Mouse (Mus musculus) heart, postnatal 25 days (tissue): ENCODE data around the gene Basp1. TPM values are rescaled to one million over a fixed set of nuclear protein-coding genes. Genes with fewer than 3 reads are reported as not detected.
A peak's percentile ranks its signal among the peaks of the same experiment; 100 is the strongest.

Experiments used
- DNase-seq: peaks from one replicate; pipeline ENCODE4 v3.0.0; 2022; ENCODE audit warnings: low spot score
- intact Hi-C: fragments of 180-260 bp; cut with DNase I; formaldehyde crosslinking; loops from one replicate; pipeline ENCODE4 v1.15.1; 2025
- total RNA-seq, 2 experiments: library from RNA; stranded (reverse); gene quantifications; 2 replicates each; pipeline ENCODE4 v1.2.3; 2021

Gene Basp1
- total RNA-seq, 2 experiments from 2014 or later, result 2.3 to 2.4 TPM

- intact Hi-C loops, result loop anchor here (1.0 to 10.0 kb wide), 3 partner anchors 289 to 536 kb away; no protein-coding TSS in a partner anchor
- DNase-seq, result no peak
Measured at GRCm38 (mm10) chr15:25428551-25428950, 15.0 kb upstream of the Basp1 start.

- intact Hi-C loops, result loop anchor here (10.0 kb wide), 1 partner anchor 545 kb away; no protein-coding TSS in a partner anchor
- no peak for DNase-seq
Measured at GRCm38 (mm10) chr15:25420266-25420665, 6.7 kb upstream of the Basp1 start.

GRCm38 (mm10) chr15:25416367-25416766 lies 2.8 kb upstream of the Basp1 start:
- no peak for DNase-seq
- intact Hi-C loops, result no loop called here

GRCm38 (mm10) chr15:25415958-25416357 lies 2.4 kb upstream of the Basp1 start:
- no peak for DNase-seq
- intact Hi-C loops, result loop anchor here (2.0 kb wide), 1 partner anchor 827 kb away; no protein-coding TSS in a partner anchor

GRCm38 (mm10) chr15:25414747-25415119 lies 1.2 kb upstream of the Basp1 start:
- peak; percentile 43 for DNase-seq
- intact Hi-C loops, result loop anchor here (2.0 to 5.0 kb wide), 2 partner anchors 367 to 826 kb away; no protein-coding TSS in a partner anchor

- intact Hi-C loops, result loop anchor here (2.0 to 5.0 kb wide), 2 partner anchors 367 to 825 kb away; no protein-coding TSS in a partner anchor
- DNase-seq, result peak; percentile 6
Measured at GRCm38 (mm10) chr15:25414011-25414746, 615 bp upstream of the Basp1 start.

- intact Hi-C loops, result loop anchor here (5.0 kb wide), 1 partner anchor 366 kb away; no protein-coding TSS in a partner anchor
- no peak for DNase-seq
Measured at GRCm38 (mm10) chr15:25412761-25413261, 753 bp downstream of the Basp1 start.

GRCm38 (mm10) chr15:25412171-25412641 lies 1.4 kb downstream of the Basp1 start:
- no peak for DNase-seq
- intact Hi-C loops, result loop anchor here (5.0 kb wide), 1 partner anchor 365 kb away; no protein-coding TSS in a partner anchor

- intact Hi-C loops, result loop anchor here (5.0 kb wide), 1 partner anchor 364 kb away; no protein-coding TSS in a partner anchor
- DNase-seq, result no peak
Measured at GRCm38 (mm10) chr15:25411461-25411860, 2.1 kb downstream of the Basp1 start.

- DNase-seq, result no peak
- intact Hi-C loops, result no loop called here
Measured at GRCm38 (mm10) chr15:25405926-25406325, 7.6 kb downstream of the Basp1 start.

GRCm38 (mm10) chr15:25403879-25404278 lies 9.7 kb downstream of the Basp1 start:
- intact Hi-C loops, result no loop called here
- DNase-seq, result no peak

GRCm38 (mm10) chr15:25402001-25402400 lies 11.6 kb downstream of the Basp1 start:
- no peak for DNase-seq
- intact Hi-C loops, result no loop called here

- DNase-seq, result no peak
- intact Hi-C loops, result no loop called here
Measured at GRCm38 (mm10) chr15:25400276-25400675, 13.3 kb downstream of the Basp1 start.

- intact Hi-C loops, result no loop called here
- no peak for DNase-seq
Measured at GRCm38 (mm10) chr15:25395912-25396590, 17.5 kb downstream of the Basp1 start.

GRCm38 (mm10) chr15:25392525-25393099 lies 21.0 kb downstream of the Basp1 start:
- DNase-seq, result no peak
- intact Hi-C loops, result no loop called here

GRCm38 (mm10) chr15:25391210-25391609 lies 22.4 kb downstream of the Basp1 start:
- intact Hi-C loops, result no loop called here

GRCm38 (mm10) chr15:25387572-25387971 lies 26.0 kb downstream of the Basp1 start:
- no peak for DNase-seq
- intact Hi-C loops, result no loop called here

More at GRCm38 (mm10) chr15:25391210-25391609, 22.4 kb downstream of the Basp1 start:
- DNase-seq, result no peak

- DNase-seq, result no peak
- intact Hi-C loops, result no loop called here
Measured at GRCm38 (mm10) chr15:25380051-25380450, 33.5 kb downstream of the Basp1 start.

GRCm38 (mm10) chr15:25378707-25379106 lies 34.9 kb downstream of the Basp1 start:
- no peak for DNase-seq
- intact Hi-C loops, result no loop called here

- intact Hi-C loops, result no loop called here
- DNase-seq, result no peak
Measured at GRCm38 (mm10) chr15:25376914-25377313, 36.6 kb downstream of the Basp1 start.
